Mouse (Mus musculus) midbrain, embryonic 16.5 days (tissue): ENCODE data around the gene Ube3b. TPM values are rescaled to one million over a fixed set of nuclear protein-coding genes. Genes with fewer than 3 reads are reported as not detected.

ENCODE experiments used
- ATAC-seq: fragments of 200-750 bp; cut with Nextera tagmentation; 2 replicates; pipeline ENCODE4 v1.8.0; 2017; ENCODE audit warnings: moderate TSS enrichment
- H3K27ac ChIP-seq: fragments of 300-500 bp; sonication (generic); 2 replicates; pipeline ENCODE4 v1.5.1; 2014; ENCODE audit warnings: mild to moderate bottlenecking, low read length, mixed read lengths
- H3K27me3 ChIP-seq: fragments of 300-500 bp; sonication (generic); 2 replicates; pipeline ENCODE4 v1.6.1; 2014; ENCODE audit warnings: low read depth, low read length, mixed read lengths; ENCODE audit not compliant: control insufficient read depth, insufficient read depth
- H3K36me3 ChIP-seq: fragments of 300-500 bp; sonication (generic); 2 replicates; pipeline ENCODE4 v1.6.1; 2014; ENCODE audit warnings: mild to moderate bottlenecking, low read length, moderate library complexity, mixed read lengths; ENCODE audit not compliant: control insufficient read depth, insufficient read depth
- H3K4me1 ChIP-seq: fragments of 300-500 bp; sonication (generic); 2 replicates; pipeline ENCODE4 v1.6.1; 2014; ENCODE audit warnings: mild to moderate bottlenecking, low read length, mixed read lengths; ENCODE audit not compliant: control insufficient read depth, insufficient read depth
- H3K4me2 ChIP-seq: fragments of 300-500 bp; sonication (generic); 2 replicates; pipeline ENCODE4 v1.6.1; 2014; ENCODE audit warnings: mild to moderate bottlenecking, low read length, mixed read lengths
- H3K4me3 ChIP-seq: fragments of 300-500 bp; sonication (generic); 2 replicates; pipeline ENCODE4 v1.5.1; 2014; ENCODE audit warnings: low read depth, mild to moderate bottlenecking, low read length, moderate library complexity, mixed read lengths
- H3K9ac ChIP-seq: fragments of 300-500 bp; sonication (generic); 2 replicates; pipeline ENCODE4 v1.6.1; 2014; ENCODE audit warnings: low read depth, low read length, mixed read lengths
- H3K9me3 ChIP-seq: fragments of 300-500 bp; sonication (generic); replicated peaks from 2 replicates; pipeline ENCODE4 v1.6.1; 2014; ENCODE audit warnings: mild to moderate bottlenecking, low read length, mixed read lengths; ENCODE audit not compliant: control insufficient read depth, poor library complexity, severe bottlenecking
- WGBS: fragments of 180-500 bp; shearing (Covaris S2); extraction: QIAGEN DNeasy Blood & Tissue Kit; methylation state at CpG from one replicate; pipeline ENCODE4 v1.1.7; 2014; 5-methylcytosine and 5-hydroxymethylcytosine counted together
- polyA plus RNA-seq: library from polyadenylated mRNA; unstranded; fragments of >200 nt; fragmentation: Nextera tagmentation; extraction: Ambion mirVana; gene quantifications from 2 replicates; pipeline ENCODE4 v1.2.1, GENCODE M21; 2015

The Ube3b gene
- polyA plus RNA-seq, 1 experiment from 2014 or later: 35.6 TPM

DNA sequence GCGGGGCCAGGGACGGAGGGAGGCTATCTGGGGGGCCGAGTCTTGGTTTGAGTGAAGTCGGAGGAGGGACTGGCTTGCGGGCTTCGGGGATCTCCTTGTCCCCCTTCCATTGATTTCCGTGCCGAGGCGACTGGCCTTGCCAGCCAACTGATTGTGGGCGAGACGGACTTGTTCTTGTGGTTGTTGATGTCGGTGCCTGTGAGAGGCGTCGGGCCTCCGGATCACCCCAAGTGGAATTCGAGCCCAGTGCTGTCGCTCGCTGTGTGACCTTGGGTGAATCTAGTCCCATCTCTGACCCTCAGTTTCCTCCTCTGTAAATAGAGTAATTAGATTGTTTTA lies 575 bp downstream of the Ube3b start:
- ATAC-seq: peak; percentile 34; the same call in 1 of the 2 replicates

DNA sequence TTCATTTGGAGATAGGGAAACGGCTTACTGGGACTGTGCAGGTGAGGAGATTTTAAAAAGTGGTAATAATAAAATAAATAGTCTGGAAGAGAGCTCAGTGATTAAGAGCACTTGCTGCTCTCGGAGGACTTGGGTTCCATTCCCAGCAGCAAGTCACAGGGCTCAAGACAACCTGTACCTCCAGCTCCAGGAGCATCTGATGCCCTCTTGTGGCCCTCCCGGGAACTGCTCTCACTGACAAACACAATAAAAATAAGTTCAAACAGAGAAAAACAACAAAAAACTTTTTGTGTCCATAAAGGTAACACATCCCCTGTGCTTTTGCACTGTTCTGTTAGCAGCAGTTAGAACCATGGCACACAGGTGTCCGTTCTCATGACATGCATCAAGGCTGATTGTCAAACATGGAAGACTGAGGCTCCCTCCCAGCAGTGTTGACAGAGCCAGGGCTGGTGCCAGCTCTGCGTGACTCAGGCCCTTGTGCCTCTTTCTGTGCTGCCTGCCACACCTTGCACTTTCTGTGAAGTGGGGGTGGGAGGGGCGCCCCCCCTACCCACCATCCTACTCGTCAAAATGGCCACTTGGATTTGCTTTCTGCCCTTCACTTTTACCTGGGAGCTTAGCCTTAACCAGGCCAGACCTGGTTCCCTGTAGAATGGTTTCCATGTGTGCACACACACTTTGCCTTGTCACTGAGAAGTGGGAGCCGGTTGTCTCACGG lies 2.9 kb downstream of the Ube3b start:
- peaks cover 26% of the 10 kb centered on the region for H3K4me1 ChIP-seq
- no peaks in the 10 kb centered on the region for H3K9me3 ChIP-seq
- WGBS: 81% methylated on average over 9 of the region's 9 CpGs
- H3K9ac ChIP-seq: no peak overlapping the region
- H3K27me3 ChIP-seq: no peaks in the 10 kb centered on the region
- H3K36me3 ChIP-seq: peaks cover 10% of the 10 kb centered on the region
- H3K4me2 ChIP-seq: no peak overlapping the region
- H3K27ac ChIP-seq: no peak overlapping the region
- ATAC-seq: no peak
- no peak overlapping the region for H3K4me3 ChIP-seq

More for the DNA sequence above, 575 bp downstream of the Ube3b start:
- WGBS: 0% methylated on average over 18 of the region's 18 CpGs
- Histone ChIP-seq H3K27me3 (no peaks in the 10 kb centered on the region), H3K4me1 (peaks cover 39% of the 10 kb centered on the region), H3K27ac (peak overlapping the region; percentile 94), H3K9ac (peak overlapping the region; percentile 94), H3K4me2 (peak overlapping the region; percentile 92), H3K9me3 (no peaks in the 10 kb centered on the region), H3K36me3 (no peaks in the 10 kb centered on the region; the same call in 1 of the 2 replicates), H3K4me3 (peak overlapping the region; percentile 87)

DNA sequence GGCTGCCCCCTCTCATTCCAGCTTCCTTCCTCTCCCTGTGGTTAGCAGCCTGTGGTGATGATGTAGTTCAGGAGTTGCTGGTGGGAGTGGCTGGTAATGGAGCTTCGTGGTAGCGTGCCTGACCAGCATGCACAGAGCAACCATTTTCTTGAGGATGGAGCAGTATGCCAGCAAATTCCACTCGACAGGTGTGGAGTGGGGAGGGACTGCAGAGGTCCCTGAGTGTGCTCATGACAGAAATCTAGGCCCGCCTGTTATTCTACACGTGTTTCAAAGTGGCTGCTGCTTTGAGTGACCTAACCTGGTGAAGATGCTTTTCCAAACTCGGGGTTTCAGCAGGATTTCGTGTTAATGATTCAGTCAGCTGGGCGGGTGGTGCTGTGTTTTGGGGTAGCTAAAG lies 4.0 kb downstream of the Ube3b start:
- no peaks in the 10 kb centered on the region for H3K9me3 ChIP-seq
- H3K27ac ChIP-seq: no peak overlapping the region
- H3K4me2 ChIP-seq: no peak overlapping the region
- 93% methylated on average over 8 of the region's 8 CpGs for WGBS
- no peak for ATAC-seq
- H3K4me1 ChIP-seq: peaks cover 15% of the 10 kb centered on the region
- H3K9ac ChIP-seq: no peak overlapping the region
- H3K27me3 ChIP-seq: no peaks in the 10 kb centered on the region
- H3K4me3 ChIP-seq: no peak overlapping the region
- peaks cover 21% of the 10 kb centered on the region for H3K36me3 ChIP-seq

DNA sequence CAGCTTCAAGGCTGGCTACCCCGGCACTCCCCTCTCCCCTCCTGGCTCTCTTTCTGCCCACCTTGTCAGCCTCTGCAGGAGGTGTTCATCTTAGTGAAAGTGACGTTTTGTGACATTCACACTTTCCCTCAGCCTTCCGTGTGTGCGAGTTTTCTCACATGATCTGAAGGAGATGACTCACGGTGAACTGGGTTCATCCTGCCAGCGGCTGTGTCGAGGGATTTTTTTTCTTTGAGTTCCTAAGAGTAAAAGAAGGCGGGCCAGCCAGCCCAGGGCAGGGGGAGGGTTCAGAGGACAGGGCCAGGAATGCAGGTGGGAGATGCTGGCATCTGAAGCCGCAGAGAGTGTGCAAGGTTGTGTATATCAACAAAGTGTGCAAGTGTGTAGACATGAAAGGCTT lies 12.8 kb downstream of the Ube3b start:
- H3K4me3 ChIP-seq: no peak overlapping the region
- 86% methylated on average over 9 of the region's 9 CpGs for WGBS
- H3K27me3 ChIP-seq: no peaks in the 10 kb centered on the region
- no peak overlapping the region for H3K27ac ChIP-seq
- no peaks in the 10 kb centered on the region for H3K9me3 ChIP-seq
- no peak overlapping the region for H3K9ac ChIP-seq
- peaks cover 38% of the 10 kb centered on the region for H3K36me3 ChIP-seq
- no peaks in the 10 kb centered on the region for H3K4me1 ChIP-seq
- ATAC-seq: no peak
- H3K4me2 ChIP-seq: no peak overlapping the region

DNA sequence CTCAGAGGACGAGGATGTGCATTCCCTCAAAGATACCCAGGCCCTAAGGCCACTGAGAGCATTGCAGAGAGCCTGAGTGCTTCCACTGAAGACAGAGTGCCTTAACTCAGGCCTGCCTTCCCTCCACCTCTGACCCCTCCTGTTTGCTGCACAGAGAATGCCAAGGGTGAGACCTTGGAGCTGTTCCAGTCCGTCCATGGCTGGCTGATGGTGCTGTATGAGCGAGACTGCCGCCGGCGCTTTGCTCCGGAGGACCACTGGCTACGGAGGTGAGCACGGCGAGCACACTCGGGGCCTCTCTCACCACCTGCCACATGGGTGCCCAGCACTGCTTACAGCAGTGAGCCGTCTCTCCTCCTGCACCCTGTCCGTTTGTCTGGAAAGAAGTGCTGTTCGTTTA lies 26.2 kb downstream of the Ube3b start:
- Histone ChIP-seq H3K9me3 (no peaks in the 10 kb centered on the region), H3K27me3 (no peaks in the 10 kb centered on the region), H3K36me3 (peaks cover 85% of the 10 kb centered on the region), H3K4me3 (no peak overlapping the region), H3K9ac (no peak overlapping the region), H3K4me2 (no peak overlapping the region), H3K27ac (no peak overlapping the region), H3K4me1 (no peaks in the 10 kb centered on the region)
- WGBS: 93% methylated on average over 14 of the region's 14 CpGs
- no peak for ATAC-seq

DNA sequence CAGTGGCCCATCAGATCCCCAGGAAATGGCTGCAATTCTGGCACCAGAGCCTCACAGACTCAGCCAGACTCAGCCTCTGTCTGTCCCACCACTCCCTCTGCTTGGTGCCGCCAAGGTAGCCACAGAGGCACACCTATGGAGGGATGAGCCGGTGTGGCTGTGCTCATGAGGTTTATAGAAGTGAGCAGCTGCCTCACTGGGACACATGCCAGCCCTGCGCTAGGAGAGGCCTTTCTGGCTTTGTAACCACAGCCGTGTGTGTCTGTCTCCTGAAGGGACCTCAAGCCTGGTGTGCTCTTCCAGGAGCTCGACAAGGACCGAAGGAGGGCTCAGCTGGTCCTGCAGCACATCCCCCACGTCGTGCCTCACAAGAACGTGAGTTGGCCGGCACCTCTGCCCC lies 26.9 kb downstream of the Ube3b start:
- no peak overlapping the region for H3K27ac ChIP-seq
- peaks cover 86% of the 10 kb centered on the region for H3K36me3 ChIP-seq
- WGBS: 92% methylated on average over 10 of the region's 10 CpGs
- no peaks in the 10 kb centered on the region for H3K27me3 ChIP-seq
- H3K4me3 ChIP-seq: no peak overlapping the region
- no peaks in the 10 kb centered on the region for H3K4me1 ChIP-seq
- no peaks in the 10 kb centered on the region for H3K9me3 ChIP-seq
- H3K9ac ChIP-seq: no peak overlapping the region
- H3K4me2 ChIP-seq: no peak overlapping the region
- ATAC-seq: no peak

DNA sequence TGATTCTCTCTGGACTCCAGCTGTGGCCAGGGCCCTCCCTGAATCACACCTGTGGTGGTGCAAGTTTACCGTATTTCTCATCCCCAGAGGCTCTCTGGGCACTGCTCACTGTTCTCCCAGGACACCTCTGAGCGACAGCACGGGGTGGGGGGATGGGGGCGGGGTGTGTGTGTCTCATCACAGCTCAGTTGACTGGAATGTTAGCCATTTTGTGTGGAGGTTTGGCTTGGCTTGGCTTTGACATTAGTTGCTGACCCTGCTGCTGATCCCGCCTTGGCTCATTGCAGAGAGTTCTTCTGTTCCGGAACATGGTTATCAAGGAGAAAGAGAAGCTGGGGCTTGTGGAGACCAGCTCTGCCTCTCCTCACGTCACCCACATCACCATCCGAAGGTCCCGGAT lies 27.4 kb downstream of the Ube3b start:
- Histone ChIP-seq H3K4me2 (no peak overlapping the region), H3K9ac (no peak overlapping the region), H3K9me3 (no peaks in the 10 kb centered on the region), H3K4me1 (no peaks in the 10 kb centered on the region), H3K27ac (no peak overlapping the region), H3K27me3 (no peaks in the 10 kb centered on the region), H3K4me3 (no peak overlapping the region), H3K36me3 (peaks cover 86% of the 10 kb centered on the region)
- WGBS: 89% methylated on average over 9 of the region's 9 CpGs
- ATAC-seq: no peak

DNA sequence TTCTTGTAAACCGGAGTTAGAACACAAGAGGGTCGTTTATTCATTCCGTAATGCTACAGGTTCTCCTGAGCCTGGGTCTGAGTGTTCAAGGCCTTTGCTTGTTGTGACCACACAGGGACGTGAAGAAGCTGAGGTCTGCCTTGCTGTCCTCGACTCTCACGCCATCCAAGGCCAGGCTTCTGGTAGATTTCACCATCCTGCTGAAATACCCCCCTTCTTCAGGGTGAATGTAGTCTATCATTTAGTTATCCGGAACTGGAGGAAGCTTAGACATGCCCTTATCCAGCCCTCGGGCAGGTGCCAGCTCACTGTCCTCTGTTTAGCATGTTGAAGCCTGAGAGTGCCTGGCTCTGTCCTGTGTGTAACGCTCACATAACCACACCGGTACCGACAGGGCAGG lies 28.4 kb downstream of the Ube3b start:
- H3K9ac ChIP-seq: no peak overlapping the region
- ATAC-seq: no peak
- H3K36me3 ChIP-seq: peaks cover 84% of the 10 kb centered on the region
- no peak overlapping the region for H3K4me2 ChIP-seq
- H3K9me3 ChIP-seq: no peaks in the 10 kb centered on the region
- 96% methylated on average over 11 of the region's 11 CpGs for whole genome bisulfite sequencing
- H3K4me3 ChIP-seq: no peak overlapping the region
- H3K27me3 ChIP-seq: no peaks in the 10 kb centered on the region
- H3K4me1 ChIP-seq: no peaks in the 10 kb centered on the region
- no peak overlapping the region for H3K27ac ChIP-seq

DNA sequence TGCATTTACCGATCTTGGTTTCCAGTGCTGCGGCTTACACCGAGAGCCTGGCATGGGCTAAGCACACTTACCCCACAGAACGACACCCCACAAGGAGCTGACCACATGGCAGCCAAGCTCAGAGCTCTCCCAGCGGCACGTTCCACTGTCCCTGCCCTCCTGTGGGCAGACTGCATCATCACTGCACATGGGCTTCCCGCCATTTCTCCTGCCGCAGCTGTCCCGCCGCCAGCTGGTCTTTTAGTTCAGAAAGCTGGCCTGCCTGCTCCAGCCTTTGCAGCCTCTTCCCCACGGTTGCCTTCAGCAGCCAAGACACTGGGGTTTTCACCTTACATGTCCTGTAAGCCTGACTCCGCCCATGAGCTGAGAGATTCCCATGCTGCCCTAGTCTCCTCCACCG lies 30.0 kb downstream of the Ube3b start:
- no peak for ATAC-seq
- Histone ChIP-seq H3K9ac (no peak overlapping the region), H3K9me3 (no peaks in the 10 kb centered on the region), H3K4me3 (no peak overlapping the region), H3K4me2 (no peak overlapping the region), H3K36me3 (peaks cover 80% of the 10 kb centered on the region), H3K4me1 (no peaks in the 10 kb centered on the region), H3K27ac (no peak overlapping the region), H3K27me3 (no peaks in the 10 kb centered on the region)
- WGBS: 93% methylated on average over 13 of the region's 13 CpGs
